Comparison of ENCODE assay signal across 25 mouse cellular contexts in the genomic region with DNA sequence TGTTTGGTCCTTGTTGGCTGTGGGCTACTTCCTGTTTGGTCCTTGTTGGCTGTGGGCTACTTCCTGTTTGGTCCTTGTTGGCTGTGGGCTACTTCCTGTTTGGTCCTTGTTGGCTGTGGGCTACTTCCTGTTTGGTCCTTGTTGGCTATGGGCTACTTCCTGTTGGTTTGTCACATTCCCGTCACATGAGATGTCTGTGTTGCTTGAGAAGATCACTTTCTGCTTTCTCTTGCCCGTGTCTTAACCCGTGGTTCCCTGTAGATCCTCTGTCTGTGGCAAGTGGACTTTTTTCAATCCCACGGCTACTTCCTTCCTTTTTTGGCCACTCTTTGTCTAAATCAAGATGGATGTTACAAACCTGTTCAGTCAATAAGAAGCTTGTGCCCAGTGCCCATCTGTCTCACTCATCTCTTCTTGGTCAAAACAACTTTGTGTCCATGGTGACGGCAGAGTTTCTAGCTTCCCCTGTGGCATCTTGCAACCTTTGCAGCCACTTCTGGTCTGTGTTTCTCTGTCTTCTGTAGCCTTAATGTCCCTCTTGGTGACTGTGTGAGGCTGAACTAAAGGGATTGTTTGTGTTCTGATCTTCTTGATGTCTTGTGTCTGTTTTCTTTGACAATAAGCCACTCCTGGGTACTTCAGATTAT. TPM values are rescaled to one million over a fixed set of nuclear protein-coding genes. Genes with fewer than 3 reads are reported as not detected.
DNase-seq lines count a peak whose midpoint lies in the region; ATAC-seq and TF ChIP-seq lines count a peak whose summit lies in the region.
"Had no signal": no experiment of that assay in that cellular context is flagged by ENCODE, and none has a peak within 500 bp of the region (broad histone marks: within the 10 kb centered on the region; RNA-seq: fewer than 3 reads in every experiment).

No protein-coding gene starts in this region.

- TF ChIP-seq RAD21 in CH12.LX (IDR thresholded peaks at IDR 0.05; ENCODE audit: low read depth, low read length) = no peak

- no peak overlapping the region for H3K4me2 ChIP-seq in CH12.LX (ENCODE audit: insufficient read depth, low read depth, poor library complexity, severe bottlenecking)
- no peak overlapping the region for H3K4me2 ChIP-seq in midbrain, embryonic 14.5 days (ENCODE audit: low read length)
- H3K4me2 ChIP-seq in kidney, embryonic 15.5 days = no peak overlapping the region
- H3K4me2 ChIP-seq: heart, embryonic 12.5 days; hindbrain, embryonic 15.5 days; liver, embryonic 13.5 days; lung, embryonic 15.5 days; midbrain, embryonic 13.5 days; stomach, embryonic 15.5 days had no signal

- no peak overlapping the region for H3K27ac ChIP-seq in CH12.LX (ENCODE audit: insufficient read depth, low read depth)
- H3K27ac ChIP-seq in midbrain, embryonic 14.5 days (replicated peaks; ENCODE audit: low read depth, low read length) = no peak overlapping the region
- H3K27ac ChIP-seq in kidney, embryonic 15.5 days = no peak overlapping the region
- H3K27ac ChIP-seq: forebrain, embryonic 10.5 days; gastrocnemius, adult 2 months; hindbrain, embryonic 15.5 days; kidney, postnatal 0 days; liver, embryonic 13.5 days; lung, embryonic 15.5 days; midbrain, embryonic 13.5 days; stomach, embryonic 15.5 days had no signal

- TF ChIP-seq EP300 in CH12.LX (IDR thresholded peaks at IDR 0.05; ENCODE audit: low read length) = no peak

- WGBS in midbrain, embryonic 14.5 days = 97% methylated on average over 5 of the region's 5 CpGs
- 94% methylated on average over 5 of the region's 5 CpGs for WGBS in kidney, embryonic 15.5 days

- in situ Hi-C loops in CH12.LX (cut with MboI; ENCODE audit: low pct_ligation_motif_present, low pct_unique_long_range_greater_than_20kb, low sequenced_read_pairs) = no loop called here

- H3K36me3 ChIP-seq in CH12.LX (replicated peaks in 1 of 2; ENCODE audit: control insufficient read depth in 1 of 2, insufficient read depth in 1 of 2, low read length in 1 of 2) = peaks cover 68 to 98% of the 10 kb centered on the region in 2 experiments
- peaks cover 4% of the 10 kb centered on the region; the same call in 1 of the 2 replicates for H3K36me3 ChIP-seq in midbrain, embryonic 14.5 days (ENCODE audit: control insufficient read depth, insufficient read depth, low read length)
- H3K36me3 ChIP-seq in kidney, embryonic 15.5 days = no peaks in the 10 kb centered on the region
- H3K36me3 ChIP-seq: heart, embryonic 12.5 days; liver, embryonic 13.5 days; lung, embryonic 15.5 days; stomach, embryonic 15.5 days had no signal

- DNase-seq in B cell, adult 2 months = peak; percentile 57 to 59
- no peak for DNase-seq in CH12.LX (ENCODE audit: extremely low read depth)
- DNase-seq in induced T-regulatory cell, adult 2 months (ENCODE audit: low read depth) = peak; percentile 54
- DNase-seq in natural killer cell, adult 2 months (ENCODE audit: low spot score in 2 of 2) = peak; percentile 51 to 55
- DNase-seq in midbrain, embryonic 14.5 days = no peak
- no peak for DNase-seq in kidney, adult 9 months
- DNase-seq: adrenal gland, postnatal 25 days; cerebellum, adult 2 months; cerebellum, postnatal 36 days; forebrain, postnatal 0 days; gastrocnemius, adult 2 months; layer of hippocampus, postnatal 36 days; left cerebral cortex, postnatal 4 days; liver, embryonic 13.5 days; lung, postnatal 4 days; thymus, adult 18-20 months had no signal

- peaks cover 0 to 11% of the 10 kb centered on the region in 2 experiments; a peak in 2 of 4 replicates for H3K4me1 ChIP-seq in CH12.LX (ENCODE audit: control insufficient read depth in 1 of 2, insufficient read depth in 2 of 2)
- H3K4me1 ChIP-seq in midbrain, embryonic 14.5 days (ENCODE audit: control insufficient read depth, insufficient read depth, low read length) = no peaks in the 10 kb centered on the region
- no peaks in the 10 kb centered on the region for H3K4me1 ChIP-seq in kidney, embryonic 15.5 days
- H3K4me1 ChIP-seq: heart, embryonic 12.5 days; hindbrain, embryonic 15.5 days; liver, embryonic 13.5 days; lung, embryonic 15.5 days; midbrain, embryonic 13.5 days; stomach, embryonic 15.5 days had no signal

- no peaks in the 10 kb centered on the region for H3K27me3 ChIP-seq in CH12.LX (replicated peaks)
- no peaks in the 10 kb centered on the region for H3K27me3 ChIP-seq in midbrain, embryonic 14.5 days (ENCODE audit: control insufficient read depth, insufficient read depth, low read length)
- 0 out of 2 replicates have a peak, but pooled peaks cover 4% of the 10 kb centered on the region for H3K27me3 ChIP-seq in kidney, embryonic 15.5 days
- H3K27me3 ChIP-seq: hindbrain, embryonic 15.5 days; lung, embryonic 15.5 days; midbrain, embryonic 13.5 days; stomach, embryonic 15.5 days had no signal

- no peak for TF ChIP-seq CTCF in CH12.LX (conservative IDR thresholded peaks at IDR 0.05 in 1 of 2, IDR thresholded peaks at IDR 0.05 in 1 of 2; ENCODE audit: low read depth in 2 of 2, low read length in 2 of 2)

- peaks cover 19% of the 10 kb centered on the region for H3K9me3 ChIP-seq in CH12.LX (replicated peaks; ENCODE audit: low read length)
- no peaks in the 10 kb centered on the region for H3K9me3 ChIP-seq in midbrain, embryonic 14.5 days (ENCODE audit: control insufficient read depth, low read length)
- peaks cover 10% of the 10 kb centered on the region; the same call in 1 of the 2 replicates for H3K9me3 ChIP-seq in kidney, embryonic 15.5 days (replicated peaks)
- H3K9me3 ChIP-seq: hindbrain, embryonic 15.5 days; lung, embryonic 15.5 days; stomach, embryonic 15.5 days had no signal

- no peak for ATAC-seq in midbrain, embryonic 14.5 days (ENCODE audit: low FRiP score, low TSS enrichment)
- ATAC-seq in kidney, embryonic 15.5 days (replicated peaks; ENCODE audit: low FRiP score) = no peak
- ATAC-seq: forebrain, postnatal 0 days; intestine, postnatal 0 days; midbrain, embryonic 13.5 days had no signal

- dilution Hi-C loops in CH12.LX (cut with MboI; ENCODE audit: extremely low pct_ligation_motif_present, extremely low pct_unique_long_range_greater_than_20kb, low sequenced_read_pairs) = no loop called here

- H3K4me3 ChIP-seq in CH12.LX (replicated peaks in 1 of 3; ENCODE audit: low read depth in 2 of 3, low read length in 2 of 3, poor library complexity in 1 of 3) = no peak overlapping the region
- no peak overlapping the region for H3K4me3 ChIP-seq in midbrain, embryonic 14.5 days (replicated peaks; ENCODE audit: low read depth, low read length)
- no peak overlapping the region for H3K4me3 ChIP-seq in kidney, embryonic 15.5 days (replicated peaks)
- H3K4me3 ChIP-seq: forebrain, embryonic 10.5 days; gastrocnemius, adult 2 months; heart, embryonic 12.5 days; hindbrain, embryonic 15.5 days; liver, embryonic 13.5 days; lung, embryonic 15.5 days; midbrain, embryonic 13.5 days; stomach, embryonic 15.5 days had no signal

- TF ChIP-seq POLR2A in CH12.LX (IDR thresholded peaks at IDR 0.05; ENCODE audit: low read depth, low read length) = no peak

- no peaks in the 10 kb centered on the region for H3K79me2 ChIP-seq in CH12.LX (replicated peaks; ENCODE audit: control insufficient read depth, extremely low read depth, insufficient read depth, poor library complexity, severe bottlenecking)

- no peak overlapping the region for H3K9ac ChIP-seq in CH12.LX (ENCODE audit: insufficient read depth, low read depth)
- H3K9ac ChIP-seq in midbrain, embryonic 14.5 days (replicated peaks; ENCODE audit: low read length) = no peak overlapping the region
- no peak overlapping the region for H3K9ac ChIP-seq in kidney, embryonic 15.5 days
- H3K9ac ChIP-seq: forebrain, postnatal 0 days; heart, embryonic 12.5 days; hindbrain, embryonic 15.5 days; liver, embryonic 13.5 days; lung, embryonic 15.5 days; midbrain, embryonic 13.5 days; stomach, embryonic 15.5 days had no signal

TF ChIP-seq in CH12.LX, 34 proteins besides CTCF, POLR2A, EP300 and RAD21:
- TF ChIP-seq ZC3H11A (IDR thresholded peaks at IDR 0.05; ENCODE audit: low read depth, low read length) (no peak), ELF1 (IDR thresholded peaks at IDR 0.05; ENCODE audit: low read depth, low read length) (0 out of 2 replicates have a peak, but pooled peaks have one; percentile 50)

RNA-seq across cellular contexts. Expression of gene Col11a2, which starts 8.3 kb away (rescaled TPM):
- total RNA-seq in CH12.LX (2012; rRNA removed) = 6.0 and 7.6 TPM in 2 replicates
- total RNA-seq in CH12.LX (2014; rRNA removed) = 3.0 and 4.5 TPM in 2 replicates
- polyA plus RNA-seq in CH12.LX (2012; ENCODE audit: insufficient read length, low read depth) = 5.8 and 7.2 TPM in 2 replicates
- 2.4 and 2.9 TPM in 2 replicates for polyA plus RNA-seq in midbrain, embryonic 14.5 days (2014; fragmentation: Nextera tagmentation; extraction: Ambion mirVana)
- polyA plus RNA-seq in kidney, embryonic 15.5 days (2015; fragmentation: Nextera tagmentation; extraction: Ambion mirVana) = 2.2 and 6.6 TPM in 2 replicates

RNA-seq across cellular contexts. Expression of gene Rxrb, which starts 15.9 kb away (rescaled TPM):
- total RNA-seq in CH12.LX (2012; rRNA removed) (42.7 and 47.7 TPM in 2 replicates), CH12.LX (2014; rRNA removed) (27.0 and 27.4 TPM in 2 replicates)
- polyA plus RNA-seq in CH12.LX (2012; ENCODE audit: insufficient read length, low read depth) = 36.9 and 41.4 TPM in 2 replicates
- polyA plus RNA-seq in midbrain, embryonic 14.5 days (2014; fragmentation: Nextera tagmentation; extraction: Ambion mirVana) = 33.3 and 33.4 TPM in 2 replicates
- polyA plus RNA-seq in kidney, embryonic 15.5 days (2015; fragmentation: Nextera tagmentation; extraction: Ambion mirVana) = 50.5 and 53.0 TPM in 2 replicates

RNA-seq across cellular contexts. Expression of gene Slc39a7, which starts 16.0 kb away (rescaled TPM):
- total RNA-seq in CH12.LX (2012; rRNA removed) (116 and 160 TPM in 2 replicates), CH12.LX (2014; rRNA removed) (96.8 and 97.2 TPM in 2 replicates)
- polyA plus RNA-seq in CH12.LX (2012; ENCODE audit: insufficient read length, low read depth) = 105 and 108 TPM in 2 replicates
- 95.7 and 97.0 TPM in 2 replicates for polyA plus RNA-seq in midbrain, embryonic 14.5 days (2014; fragmentation: Nextera tagmentation; extraction: Ambion mirVana)
- 197 and 211 TPM in 2 replicates for polyA plus RNA-seq in kidney, embryonic 15.5 days (2015; fragmentation: Nextera tagmentation; extraction: Ambion mirVana)

RNA-seq across cellular contexts. Expression of gene H2-Ke6, which starts 19.7 kb away (rescaled TPM):
- 44.8 and 47.1 TPM in 2 replicates for total RNA-seq in CH12.LX (2012; rRNA removed)
- 20.4 and 20.8 TPM in 2 replicates for total RNA-seq in CH12.LX (2014; rRNA removed)
- polyA plus RNA-seq in CH12.LX (2012; ENCODE audit: insufficient read length, low read depth) = 31.7 and 34.5 TPM in 2 replicates
- polyA plus RNA-seq in midbrain, embryonic 14.5 days (2014; fragmentation: Nextera tagmentation; extraction: Ambion mirVana) = 56.1 and 75.0 TPM in 2 replicates
- polyA plus RNA-seq in kidney, embryonic 15.5 days (2015; fragmentation: Nextera tagmentation; extraction: Ambion mirVana) = 51.7 and 52.5 TPM in 2 replicates

RNA-seq across cellular contexts. Expression of gene Ring1, which starts 23.0 kb away (rescaled TPM):
- total RNA-seq in CH12.LX (2012; rRNA removed) (8.6 and 11.9 TPM in 2 replicates), CH12.LX (2014; rRNA removed) (11.5 and 13.7 TPM in 2 replicates)
- polyA plus RNA-seq in CH12.LX (2012; ENCODE audit: insufficient read length, low read depth) = 18.0 and 23.1 TPM in 2 replicates
- polyA plus RNA-seq in midbrain, embryonic 14.5 days (2014; fragmentation: Nextera tagmentation; extraction: Ambion mirVana) = 9.1 and 18.5 TPM in 2 replicates
- 20.3 and 21.7 TPM in 2 replicates for polyA plus RNA-seq in kidney, embryonic 15.5 days (2015; fragmentation: Nextera tagmentation; extraction: Ambion mirVana)

Comparison
In these comparisons a context has a peak if more than half of its experiments do, and no peak if none do; other contexts are left out.
1. DNase-seq: peak in B cell, adult 2 months (2 of 2), induced T-regulatory cell, adult 2 months (single experiment) and natural killer cell, adult 2 months (2 of 2); none in CH12.LX (single experiment), midbrain, embryonic 14.5 days (single experiment) and kidney, adult 9 months (single experiment).